Mouse (Mus musculus) midbrain, postnatal 0 days (tissue): ENCODE results near the gene Rabif. TPM values are rescaled to one million over a fixed set of nuclear protein-coding genes. Genes with fewer than 3 reads are reported as not detected.
"Not testable (repeated sequence)": the region's sequence is repeated elsewhere in the genome, so short reads cannot be mapped to it uniquely, and the experiment has no call there.

Source experiments
- ATAC-seq: fragments of 200-750 bp; cut with Nextera tagmentation; 2 replicates; pipeline ENCODE4 v1.8.0; 2017; ENCODE audit warnings: moderate number of reproducible peaks, mild to moderate bottlenecking, moderate TSS enrichment, moderate library complexity; ENCODE audit not compliant: low FRiP score
- DNase-seq: peaks from one replicate; pipeline ENCODE4 v3.0.0-alpha.2; 2015; ENCODE audit warnings: low spot score
- H3K27ac ChIP-seq: fragments of 300-500 bp; sonication (generic); 2 replicates; pipeline ENCODE4 v1.5.1; 2014; ENCODE audit warnings: low read depth, mild to moderate bottlenecking, low read length, mixed read lengths
- H3K27me3 ChIP-seq: fragments of 300-500 bp; sonication (generic); 2 replicates; pipeline ENCODE4 v1.6.1; 2014; ENCODE audit warnings: low read length, control low read depth, mixed read lengths; ENCODE audit not compliant: insufficient read depth
- H3K36me3 ChIP-seq: fragments of 300-500 bp; sonication (generic); 2 replicates; pipeline ENCODE4 v1.6.1; 2014; ENCODE audit warnings: low read length, control low read depth, mixed read lengths; ENCODE audit not compliant: insufficient read depth
- H3K4me1 ChIP-seq: fragments of 300-500 bp; sonication (generic); 2 replicates; pipeline ENCODE4 v1.6.1; 2014; ENCODE audit warnings: mild to moderate bottlenecking, control low read depth, antibody characterized with exemption, low read length, mixed read lengths; ENCODE audit not compliant: insufficient read depth
- H3K4me2 ChIP-seq: fragments of 300-500 bp; sonication (generic); 2 replicates; pipeline ENCODE4 v1.6.1; 2014; ENCODE audit warnings: low read depth, mild to moderate bottlenecking, low read length, mixed read lengths; ENCODE audit not compliant: poor library complexity, severe bottlenecking
- H3K4me3 ChIP-seq: fragments of 300-500 bp; sonication (generic); 2 replicates; pipeline ENCODE4 v1.5.1; 2014; ENCODE audit warnings: low read depth, mild to moderate bottlenecking, low read length, moderate library complexity
- H3K9ac ChIP-seq: fragments of 300-500 bp; sonication (generic); replicated peaks from 2 replicates; pipeline ENCODE4 v1.6.1; 2014; ENCODE audit warnings: mild to moderate bottlenecking, low read length, moderate library complexity, mixed read lengths; ENCODE audit not compliant: poor library complexity, severe bottlenecking
- H3K9me3 ChIP-seq: fragments of 300-500 bp; sonication (generic); 2 replicates; pipeline ENCODE4 v1.6.1; 2016; ENCODE audit warnings: low read length, control low read depth
- CTCF ChIP-seq: IDR thresholded peaks from 2 replicates; pipeline ENCODE4 v1.5.1; 2016; ENCODE audit warnings: antibody characterized with exemption, mild to moderate bottlenecking
- WGBS: fragments of 180-500 bp; shearing (Covaris S2); extraction: QIAGEN DNeasy Blood & Tissue Kit; methylation state at CpG from one replicate; pipeline ENCODE4 v1.1.7; 2014; 5-methylcytosine and 5-hydroxymethylcytosine counted together
- polyA plus RNA-seq: library from polyadenylated mRNA; unstranded; fragments of >200 nt; fragmentation: Nextera tagmentation; extraction: Ambion mirVana; gene quantifications from 2 replicates; pipeline ENCODE4 v1.2.1, GENCODE M21; 2015
- total RNA-seq: library from RNA; depleted of rRNA; stranded (reverse); fragments of >200 nt; gene quantifications from 2 replicates; pipeline ENCODE4 v1.2.3, GENCODE M21; 2014

Gene Rabif
- total and polyA plus RNA-seq, 2 experiments from 2014 or later, result 37.6 to 79.5 TPM

- DNase-seq (peak; percentile 53), ATAC-seq (peak; percentile 69; the same call in 1 of the 2 replicates)
- Histone ChIP-seq H3K4me1 (no peaks in the 10 kb centered on the region), H3K9me3 (no peaks in the 10 kb centered on the region), H3K4me2 (no peak overlapping the region), H3K36me3 (no peaks in the 10 kb centered on the region), H3K9ac (no peak overlapping the region), H3K4me3 (no peak overlapping the region), H3K27me3 (no peaks in the 10 kb centered on the region), H3K27ac (peak overlapping the region; percentile 6; the same call in 1 of the 2 replicates)
- no peak for TF ChIP-seq CTCF
- WGBS, result 73% methylated on average over 6 of the region's 6 CpGs
These were observed 36.2 kb downstream of the Rabif start for GRCm38 (mm10) chr1:134530618-134531017.

DNA sequence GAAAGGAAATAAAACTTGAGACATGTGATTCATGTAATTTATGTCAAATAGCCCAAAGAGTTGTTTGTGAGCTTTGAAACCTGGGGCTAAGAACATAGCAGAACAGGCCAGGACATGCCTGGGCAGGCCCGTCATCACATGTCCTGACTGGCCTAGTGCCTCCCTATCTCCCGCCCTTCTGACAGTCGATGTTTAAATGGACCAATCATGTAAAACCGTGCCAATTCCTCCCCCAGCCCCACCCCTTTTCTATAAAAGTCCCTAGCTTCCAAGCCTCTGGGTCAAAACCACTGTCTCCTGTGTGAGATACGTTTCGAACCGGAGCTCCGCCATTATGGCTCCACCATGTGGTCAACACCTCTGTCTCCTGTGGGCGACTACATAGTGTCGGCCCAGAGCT lies 39.3 kb downstream of the Rabif start:
- H3K27ac ChIP-seq, H3K4me2 ChIP-seq, DNase-seq, H3K4me1 ChIP-seq, H3K4me3 ChIP-seq, H3K36me3 ChIP-seq, ATAC-seq, H3K9me3 ChIP-seq, H3K27me3 ChIP-seq, H3K9ac ChIP-seq: not testable (repeated sequence)
- WGBS, result 94% methylated on average over 10 of the region's 10 CpGs

GRCm38 (mm10) chr1:134535054-134535453 lies 40.6 kb downstream of the Rabif start:
- no peak for ATAC-seq
- Histone ChIP-seq H3K4me1 (no peaks in the 10 kb centered on the region), H3K27ac (no peak overlapping the region), H3K4me2 (no peak overlapping the region), H3K36me3 (no peaks in the 10 kb centered on the region), H3K27me3 (no peaks in the 10 kb centered on the region), H3K9ac (no peak overlapping the region), H3K4me3 (no peak overlapping the region), H3K9me3 (no peaks in the 10 kb centered on the region)
- no peak for DNase-seq
- TF ChIP-seq CTCF, result no peak
- 100% methylated on average over 1 of the region's 1 CpGs for WGBS

GRCm38 (mm10) chr1:134535513-134535912 lies 41.1 kb downstream of the Rabif start:
- H3K4me1 ChIP-seq, result no peaks in the 10 kb centered on the region
- H3K27ac ChIP-seq, result no peak overlapping the region
- H3K9me3 ChIP-seq, result no peaks in the 10 kb centered on the region
- H3K4me3 ChIP-seq, result no peak overlapping the region
- no peaks in the 10 kb centered on the region for H3K27me3 ChIP-seq
- H3K36me3 ChIP-seq, result no peaks in the 10 kb centered on the region
- WGBS, result 75% methylated on average over 3 of the region's 3 CpGs
- H3K9ac ChIP-seq, result no peak overlapping the region
- no peak for TF ChIP-seq CTCF
- ATAC-seq (no peak), DNase-seq (no peak)
- no peak overlapping the region for H3K4me2 ChIP-seq

GRCm38 (mm10) chr1:134540610-134541009 lies 46.2 kb downstream of the Rabif start:
- 90% methylated on average over 10 of the region's 10 CpGs for WGBS
- H3K9me3 ChIP-seq, result no peaks in the 10 kb centered on the region
- H3K27me3 ChIP-seq, result no peaks in the 10 kb centered on the region
- H3K4me3 ChIP-seq, result no peak overlapping the region
- ATAC-seq (no peak), DNase-seq (no peak)
- H3K36me3 ChIP-seq, result no peaks in the 10 kb centered on the region
- no peak overlapping the region for H3K4me2 ChIP-seq
- no peak overlapping the region for H3K27ac ChIP-seq
- H3K9ac ChIP-seq, result no peak overlapping the region
- no peak for TF ChIP-seq CTCF
- no peaks in the 10 kb centered on the region for H3K4me1 ChIP-seq

GRCm38 (mm10) chr1:134548231-134548630 lies 53.8 kb downstream of the Rabif start:
- no peaks in the 10 kb centered on the region for H3K4me1 ChIP-seq
- no peak overlapping the region for H3K9ac ChIP-seq
- WGBS, result 75% methylated on average over 4 of the region's 4 CpGs
- H3K27ac ChIP-seq, result no peak overlapping the region
- no peaks in the 10 kb centered on the region for H3K27me3 ChIP-seq
- ATAC-seq, result no peak
- no peaks in the 10 kb centered on the region for H3K9me3 ChIP-seq
- no peak for TF ChIP-seq CTCF
- no peak overlapping the region for H3K4me3 ChIP-seq
- DNase-seq, result no peak
- no peaks in the 10 kb centered on the region for H3K36me3 ChIP-seq
- no peak overlapping the region for H3K4me2 ChIP-seq
